Mouse (Mus musculus) bone marrow macrophage, adult 2 months (primary cell): ENCODE results near the gene Chrm1. TPM values are rescaled to one million over a fixed set of nuclear protein-coding genes. Genes with fewer than 3 reads are reported as not detected.

Source experiments
- H3K27ac ChIP-seq: 2 replicates; pipeline ENCODE4 v1.5.1; 2012; ENCODE audit warnings: low read depth, low read length; ENCODE audit not compliant: insufficient read depth
- H3K4me1 ChIP-seq: 2 replicates; pipeline ENCODE4 v1.6.1; 2012; ENCODE audit warnings: low read length; ENCODE audit not compliant: control insufficient read depth, insufficient read depth
- H3K4me3 ChIP-seq: 2 replicates; pipeline ENCODE4 v1.5.1; 2012; ENCODE audit warnings: mild to moderate bottlenecking, low read length, moderate library complexity; ENCODE audit not compliant: insufficient read depth
- CTCF ChIP-seq: IDR thresholded peaks from 2 replicates; pipeline ENCODE4 v1.5.1; 2012; ENCODE audit warnings: low read depth, mild to moderate bottlenecking, low read length, moderate library complexity
- POLR2A ChIP-seq: IDR thresholded peaks from 2 replicates; pipeline ENCODE4 v1.6.1; 2012; ENCODE audit warnings: mild to moderate bottlenecking, low read depth, low read length, borderline replicate concordance
- polyA plus RNA-seq: library from polyadenylated mRNA; stranded (reverse); fragments of >200 nt; gene quantifications from 2 replicates; pipeline ENCODE4 v1.2.4, GENCODE M21; 2012; ENCODE audit not compliant: missing spikeins, insufficient read depth, insufficient read length

The Chrm1 gene
- polyA plus RNA-seq, 1 experiment: not detected

DNA sequence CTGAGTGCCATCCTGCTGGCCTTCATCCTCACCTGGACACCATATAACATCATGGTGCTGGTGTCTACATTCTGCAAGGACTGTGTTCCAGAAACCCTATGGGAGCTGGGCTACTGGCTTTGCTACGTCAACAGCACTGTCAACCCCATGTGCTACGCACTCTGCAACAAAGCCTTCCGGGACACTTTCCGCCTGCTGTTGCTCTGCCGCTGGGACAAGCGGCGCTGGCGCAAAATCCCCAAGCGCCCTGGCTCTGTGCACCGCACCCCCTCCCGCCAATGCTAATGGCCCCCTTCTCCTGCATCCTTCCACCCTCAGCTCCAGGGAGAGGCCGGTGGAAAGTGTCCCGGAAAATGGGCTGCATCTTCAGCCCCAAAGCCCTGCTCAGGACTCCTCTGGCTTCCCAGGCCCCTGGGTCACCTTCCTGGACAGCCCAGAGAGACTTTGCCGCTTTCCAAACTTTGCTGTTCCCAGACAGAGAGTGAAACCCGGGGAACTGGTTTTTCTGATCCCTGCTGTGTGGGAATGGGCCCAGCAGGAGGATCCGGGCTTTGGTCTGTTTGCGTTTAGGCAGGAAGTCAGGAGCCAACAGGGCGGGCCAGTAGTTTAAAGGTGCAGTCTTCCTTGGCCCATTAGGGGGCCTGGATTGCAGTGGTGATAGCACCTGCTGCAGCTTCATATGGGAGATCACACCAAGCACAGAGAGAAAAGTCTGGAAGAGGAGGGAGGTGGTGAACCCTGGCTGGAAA is 15.6 kb downstream of the Chrm1 start:
- no peak overlapping the region for H3K4me3 ChIP-seq
- H3K4me1 ChIP-seq: no peaks in the 10 kb centered on the region
- no peak for TF ChIP-seq CTCF
- no peak for TF ChIP-seq POLR2A
- H3K27ac ChIP-seq: no peak overlapping the region

- TF ChIP-seq CTCF (no peak), POLR2A (no peak)
- no peak overlapping the region for H3K4me3 ChIP-seq
- H3K27ac ChIP-seq: no peak overlapping the region
- no peaks in the 10 kb centered on the region for H3K4me1 ChIP-seq
Measured at GRCm38 (mm10) chr19:8681633-8682362, 18.2 kb downstream of the Chrm1 start.

DNA sequence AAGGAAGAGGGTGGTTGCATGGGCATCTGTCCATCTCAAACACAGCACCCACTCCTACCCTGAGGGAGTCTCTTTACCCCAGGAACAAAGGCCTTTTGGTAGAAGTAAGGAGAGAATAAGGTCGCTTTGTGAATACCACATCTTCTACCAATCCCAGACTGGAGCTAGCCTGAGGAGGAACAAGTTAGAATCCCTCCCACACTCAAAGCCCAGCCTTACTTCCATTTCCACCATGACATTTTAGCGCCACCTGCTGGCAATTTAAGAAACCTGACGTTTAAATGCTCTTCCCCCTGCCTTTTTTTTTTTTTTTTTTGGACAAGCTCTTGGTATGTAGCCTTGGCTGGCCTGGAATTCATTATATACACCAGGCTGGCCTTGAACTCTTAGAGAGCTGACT is 19.4 kb downstream of the Chrm1 start:
- Histone ChIP-seq H3K4me1 (no peaks in the 10 kb centered on the region), H3K27ac (no peak overlapping the region), H3K4me3 (no peak overlapping the region)
- TF ChIP-seq CTCF: no peak
- TF ChIP-seq POLR2A: no peak

- Histone ChIP-seq H3K4me3 (no peak overlapping the region), H3K4me1 (no peaks in the 10 kb centered on the region), H3K27ac (no peak overlapping the region)
- TF ChIP-seq CTCF: no peak
- no peak for TF ChIP-seq POLR2A
Measured at GRCm38 (mm10) chr19:8683627-8684026, 20.0 kb downstream of the Chrm1 start.

DNA sequence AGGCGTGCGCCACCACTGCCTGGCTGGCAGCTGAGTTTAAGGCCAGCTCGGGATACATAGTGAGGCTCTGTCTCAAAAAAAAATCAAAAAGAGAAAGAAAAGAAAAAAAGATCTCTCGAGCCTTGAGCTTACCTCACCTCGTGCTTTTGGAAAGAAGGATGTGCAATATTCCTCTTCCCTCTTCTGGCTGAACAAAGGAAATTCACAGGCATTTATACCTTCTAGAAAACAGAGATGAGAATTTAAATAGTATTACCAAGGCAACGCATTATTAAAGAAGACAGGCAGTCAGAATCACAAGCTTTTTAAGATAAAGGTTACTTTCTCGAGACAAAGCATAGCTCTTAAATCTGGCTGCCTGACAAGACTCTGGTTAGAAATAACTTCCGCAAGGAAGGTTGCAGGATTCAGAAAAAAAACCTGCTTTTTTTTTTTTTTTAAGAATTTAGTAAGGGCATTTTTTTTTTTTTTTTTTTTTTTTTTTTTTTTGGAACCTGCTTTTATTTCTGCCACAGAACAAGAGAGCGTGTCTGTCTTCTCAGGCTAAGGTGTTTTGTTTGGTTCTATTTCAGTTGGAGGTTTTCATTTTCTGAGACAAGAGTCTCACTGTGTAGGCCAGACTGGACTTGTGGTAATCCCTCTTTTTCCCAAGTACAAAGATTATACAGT is 28.4 kb downstream of the Chrm1 start:
- Histone ChIP-seq H3K4me1 (no peaks in the 10 kb centered on the region), H3K27ac (no peak overlapping the region), H3K4me3 (no peak overlapping the region)
- TF ChIP-seq POLR2A: no peak
- TF ChIP-seq CTCF: no peak

DNA sequence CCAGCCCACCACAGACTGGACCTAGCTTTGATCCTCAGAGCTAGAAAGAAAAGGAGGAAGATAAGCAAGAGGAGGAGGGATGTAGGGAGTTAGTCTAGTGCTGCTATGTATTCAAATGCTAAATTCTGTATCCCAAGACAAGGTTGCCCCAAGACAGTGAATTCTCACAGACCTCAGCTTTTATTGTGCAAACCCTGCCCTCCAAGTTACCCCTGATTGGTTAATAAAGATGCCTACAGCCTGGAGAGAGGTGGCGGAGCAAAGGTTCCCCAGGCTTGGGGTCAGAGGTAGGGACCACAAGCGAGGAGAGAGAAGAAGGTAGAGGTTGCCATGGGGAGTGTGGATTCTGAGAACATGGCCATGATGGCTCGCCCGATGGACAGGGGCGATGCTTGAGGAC is 29.2 kb downstream of the Chrm1 start:
- TF ChIP-seq CTCF (no peak), POLR2A (no peak)
- H3K4me1 ChIP-seq: no peaks in the 10 kb centered on the region
- H3K4me3 ChIP-seq: no peak overlapping the region
- H3K27ac ChIP-seq: no peak overlapping the region

GRCm38 (mm10) chr19:8695330-8695729 is 31.7 kb downstream of the Chrm1 start:
- TF ChIP-seq CTCF (peak; percentile 33), POLR2A (no peak)

GRCm38 (mm10) chr19:8699652-8700051 is 36.1 kb downstream of the Chrm1 start:
- H3K4me3 ChIP-seq: no peak overlapping the region
- TF ChIP-seq POLR2A (no peak), CTCF (no peak)

More at GRCm38 (mm10) chr19:8695330-8695729, 31.7 kb downstream of the Chrm1 start:
- H3K4me1 ChIP-seq: no peaks in the 10 kb centered on the region
- no peak overlapping the region for H3K4me3 ChIP-seq
- no peak overlapping the region for H3K27ac ChIP-seq

GRCm38 (mm10) chr19:8702458-8702857 is 38.9 kb downstream of the Chrm1 start:
- TF ChIP-seq POLR2A (no peak), CTCF (no peak)
- H3K4me3 ChIP-seq: no peak overlapping the region
- no peak overlapping the region for H3K27ac ChIP-seq
- H3K4me1 ChIP-seq: 0 out of 2 replicates have a peak, but pooled peaks cover 2% of the 10 kb centered on the region

More at GRCm38 (mm10) chr19:8699652-8700051, 36.1 kb downstream of the Chrm1 start:
- Histone ChIP-seq H3K4me1 (0 out of 2 replicates have a peak, but pooled peaks cover 2% of the 10 kb centered on the region), H3K27ac (no peak overlapping the region)
